Mouse (Mus musculus) regulatory T cell (primary cell): ENCODE measurements at regions not wholly inside any gene's neighbourhood (a gene's known extent, or its start where the extent isn't known, plus 50 kb on each side); places are given as distances from the start of the nearest gene placed in this dataset.

Source experiments
- in situ Hi-C: fragments of 300-600 bp; cut with MboI, MseI; formaldehyde crosslinking; loops from one replicate; pipeline ENCODE4 v1.15.1; 2025; ENCODE audit warnings: high pct_unique_total_duplicates

- in situ Hi-C loops, result loop anchor here (10.0 kb wide), 1 partner anchor 1925 kb away; no protein-coding TSS in a partner anchor
Observed at GRCm38 (mm10) chr5:35449556-35449955, 60.6 kb downstream of the Hmx1 start.
